Mouse (Mus musculus): ENCODE data around the gene Lpin1.

GRCm38 (mm10) chr12:16487453-16487852 is 123.3 kb downstream of the Lpin1 start:
- TF ChIP-seq POLR2A (IDR thresholded peaks at IDR 0.05; ENCODE audit: low read depth, low read length) (no peak), CTCF (conservative IDR thresholded peaks at IDR 0.05; ENCODE audit: insufficient read depth, insufficient read length, low read depth, low read length) (no peak)
